Mouse (Mus musculus) intestine, postnatal 0 days (tissue): ENCODE measurements at regions not wholly inside any gene's neighbourhood (a gene's known extent, or its start where the extent isn't known, plus 50 kb on each side); places are given as distances from the start of the nearest gene placed in this dataset.

ENCODE experiments used
- ATAC-seq: fragments of 200-750 bp; cut with Nextera tagmentation; 2 replicates; pipeline ENCODE4 v1.8.0; 2017; ENCODE audit warnings: mild to moderate bottlenecking, moderate TSS enrichment, moderate library complexity
- H3K27ac ChIP-seq: fragments of 300-500 bp; sonication (generic); 2 replicates; pipeline ENCODE4 v1.5.1; 2014; ENCODE audit warnings: mild to moderate bottlenecking, low read depth, low read length, moderate library complexity
- H3K27me3 ChIP-seq: fragments of 300-500 bp; sonication (generic); replicated peaks from 2 replicates; pipeline ENCODE4 v1.6.1; 2014; ENCODE audit warnings: low read length, mixed read lengths; ENCODE audit not compliant: control insufficient read depth, insufficient read depth
- H3K36me3 ChIP-seq: fragments of 300-500 bp; sonication (generic); 2 replicates; pipeline ENCODE4 v1.6.1; 2014; ENCODE audit warnings: mild to moderate bottlenecking, moderate library complexity; ENCODE audit not compliant: control insufficient read depth, insufficient read depth
- H3K4me1 ChIP-seq: fragments of 300-500 bp; sonication (generic); replicated peaks from 2 replicates; pipeline ENCODE4 v1.6.1; 2014; ENCODE audit warnings: antibody characterized with exemption, low read length, mixed read lengths; ENCODE audit not compliant: control insufficient read depth, insufficient read depth
- H3K4me2 ChIP-seq: fragments of 300-500 bp; sonication (generic); replicated peaks from 2 replicates; pipeline ENCODE4 v1.6.1; 2014; ENCODE audit warnings: low read depth, mild to moderate bottlenecking, moderate library complexity
- H3K4me3 ChIP-seq: fragments of 300-500 bp; sonication (generic); 2 replicates; pipeline ENCODE4 v1.5.1; 2014; ENCODE audit warnings: low read depth, low read length
- H3K9ac ChIP-seq: fragments of 300-500 bp; sonication (generic); 2 replicates; pipeline ENCODE4 v1.6.1; 2014; ENCODE audit warnings: mild to moderate bottlenecking, low read depth, low read length
- H3K9me3 ChIP-seq: fragments of 300-500 bp; sonication (generic); 2 replicates; pipeline ENCODE4 v1.6.1; 2016; ENCODE audit warnings: mixed run types; ENCODE audit not compliant: control insufficient read depth
- CTCF ChIP-seq: sonication (generic); IDR thresholded peaks from 2 replicates; pipeline ENCODE4 v1.5.1; 2016; ENCODE audit warnings: low read depth, mild to moderate bottlenecking, control low read depth, antibody characterized with exemption, moderate library complexity
- WGBS: fragments of 180-500 bp; shearing (Covaris S2); extraction: QIAGEN DNeasy Blood & Tissue Kit; methylation state at CpG from one replicate; pipeline ENCODE4 v1.1.7; 2014; 5-methylcytosine and 5-hydroxymethylcytosine counted together

DNA sequence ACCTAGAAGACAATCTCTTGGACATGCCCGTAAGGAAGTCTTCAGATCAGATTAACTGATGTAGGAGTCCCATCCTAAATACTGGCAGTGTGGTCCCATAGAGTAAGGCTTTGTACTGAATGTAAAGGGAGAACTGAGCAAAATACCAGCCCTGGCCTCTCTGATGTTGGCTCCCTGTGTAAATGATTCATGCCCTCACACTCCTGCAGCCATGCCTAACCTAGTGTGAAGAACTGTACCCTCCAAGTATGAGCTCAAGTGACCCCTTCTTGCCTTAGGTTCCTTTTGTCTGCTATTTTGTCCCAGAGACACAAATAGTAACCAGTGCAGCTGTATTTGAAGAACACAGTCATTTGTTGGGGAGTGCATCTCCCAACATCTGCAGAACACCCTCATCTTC, 342.4 kb upstream of the Cdh4 start:
- 97% methylated on average over 1 of the region's 1 CpGs for WGBS

DNA sequence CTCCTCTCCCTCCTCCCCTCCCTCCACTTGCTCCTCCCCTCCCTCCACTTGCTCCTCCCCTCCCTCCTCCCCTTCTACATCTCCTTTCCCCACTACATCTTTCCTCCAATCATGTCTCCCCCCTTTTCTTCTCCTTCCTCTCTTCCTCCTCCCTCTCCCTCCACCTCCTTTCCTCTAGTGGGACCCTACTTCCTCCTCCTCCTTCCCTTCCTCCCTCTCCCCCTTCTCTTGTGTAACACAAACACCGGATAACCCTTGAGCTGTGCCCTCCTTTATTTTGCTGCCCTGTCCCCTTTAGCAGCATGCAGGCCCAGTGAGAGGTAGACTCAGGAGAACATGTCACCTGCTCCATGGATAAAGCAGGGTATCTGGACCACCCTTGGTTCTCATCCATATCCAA, 339.1 kb upstream of the Cdh4 start:
- Histone ChIP-seq H3K27me3 (no peaks in the 10 kb centered on the region), H3K9me3 (no peaks in the 10 kb centered on the region), H3K4me1 (no peaks in the 10 kb centered on the region), H3K36me3 (no peaks in the 10 kb centered on the region), H3K9ac (no peak overlapping the region), H3K27ac (no peak overlapping the region), H3K4me3 (no peak overlapping the region), H3K4me2 (no peak overlapping the region)
- no peak for ATAC-seq
- TF ChIP-seq CTCF = no peak
- 71% methylated on average over 1 of the region's 1 CpGs for WGBS

More for the DNA sequence above, 342.4 kb upstream of the Cdh4 start:
- Histone ChIP-seq H3K9me3 (no peaks in the 10 kb centered on the region), H3K4me3 (no peak overlapping the region), H3K4me2 (no peak overlapping the region), H3K27me3 (no peaks in the 10 kb centered on the region), H3K27ac (no peak overlapping the region), H3K9ac (no peak overlapping the region), H3K36me3 (no peaks in the 10 kb centered on the region), H3K4me1 (no peaks in the 10 kb centered on the region)
- TF ChIP-seq CTCF = no peak
- no peak for ATAC-seq

DNA sequence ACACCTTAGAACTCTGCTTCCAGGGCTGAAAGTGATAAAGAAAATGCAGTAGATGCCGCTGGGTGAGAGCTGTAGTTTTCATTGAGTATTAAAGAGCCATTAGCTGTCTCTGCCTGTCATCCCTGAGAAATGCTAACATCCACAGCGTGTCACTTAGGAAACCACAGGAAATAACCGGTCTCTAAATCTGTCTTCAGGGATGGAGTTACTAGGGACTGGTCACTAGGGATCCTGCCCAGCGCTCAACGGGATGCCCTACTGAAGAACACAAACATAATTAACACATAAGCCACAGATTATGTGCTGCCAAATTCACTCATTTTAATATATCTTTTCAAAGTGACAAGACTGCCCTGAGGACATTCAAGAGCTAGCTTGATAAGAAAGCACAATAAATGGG, 329.3 kb upstream of the Cdh4 start:
- no peak overlapping the region for H3K4me3 ChIP-seq
- no peaks in the 10 kb centered on the region for H3K27me3 ChIP-seq
- H3K36me3 ChIP-seq = no peaks in the 10 kb centered on the region
- H3K4me2 ChIP-seq = no peak overlapping the region
- H3K4me1 ChIP-seq = no peaks in the 10 kb centered on the region
- H3K27ac ChIP-seq = no peak overlapping the region
- no peak for ATAC-seq
- no peaks in the 10 kb centered on the region for H3K9me3 ChIP-seq
- 47% methylated on average over 5 of the region's 5 CpGs for WGBS
- no peak for TF ChIP-seq CTCF
- no peak overlapping the region for H3K9ac ChIP-seq

DNA sequence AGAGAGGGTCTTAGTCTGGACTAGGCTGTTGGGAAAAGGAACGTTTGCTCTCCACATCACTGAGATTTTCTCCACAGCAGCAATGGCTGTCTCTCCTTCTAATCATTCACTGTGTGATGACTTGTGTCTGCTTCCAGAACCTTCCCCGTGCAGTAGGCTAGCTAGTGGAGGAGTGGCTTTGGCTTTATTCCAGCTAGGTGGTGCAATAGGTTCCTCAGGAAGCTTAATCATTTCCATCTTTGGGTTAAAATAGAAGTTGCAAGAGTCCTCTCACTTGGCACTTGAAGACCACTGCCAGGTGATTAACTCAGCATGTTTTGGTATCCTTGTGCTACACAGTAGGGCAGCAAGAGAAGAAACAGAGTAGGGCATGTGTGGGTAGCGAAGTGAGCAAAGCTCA, 314.2 kb upstream of the Cdh4 start:
- no peak overlapping the region for H3K27ac ChIP-seq
- H3K4me3 ChIP-seq = no peak overlapping the region
- H3K4me2 ChIP-seq = no peak overlapping the region
- H3K36me3 ChIP-seq = no peaks in the 10 kb centered on the region
- no peaks in the 10 kb centered on the region for H3K9me3 ChIP-seq
- H3K27me3 ChIP-seq = no peaks in the 10 kb centered on the region
- TF ChIP-seq CTCF = no peak
- ATAC-seq = no peak
- no peaks in the 10 kb centered on the region for H3K4me1 ChIP-seq
- 59% methylated on average over 3 of the region's 3 CpGs for WGBS
- H3K9ac ChIP-seq = no peak overlapping the region

DNA sequence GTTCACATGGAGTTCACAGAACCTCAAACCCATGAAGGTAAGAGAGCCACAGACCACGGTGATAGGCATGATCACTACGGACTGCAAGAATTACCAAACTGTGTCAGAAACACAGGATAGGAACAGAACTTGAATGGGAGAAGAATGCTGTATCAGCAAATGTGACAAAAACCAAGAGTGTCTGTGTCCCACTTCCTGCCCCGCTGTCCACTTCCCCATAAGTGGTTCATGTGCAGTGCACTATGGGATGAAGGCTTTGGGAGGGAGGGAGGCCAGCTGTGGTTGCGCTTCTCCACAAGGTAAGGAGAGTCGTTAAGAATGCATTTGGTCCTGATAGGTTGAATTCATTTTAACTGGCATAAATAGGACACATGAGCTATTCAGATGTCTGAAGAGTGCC, 313.8 kb upstream of the Cdh4 start:
- no peaks in the 10 kb centered on the region for H3K27me3 ChIP-seq
- H3K36me3 ChIP-seq = no peaks in the 10 kb centered on the region
- no peak overlapping the region for H3K9ac ChIP-seq
- TF ChIP-seq CTCF = no peak
- no peaks in the 10 kb centered on the region for H3K4me1 ChIP-seq
- no peak overlapping the region for H3K4me2 ChIP-seq
- no peaks in the 10 kb centered on the region for H3K9me3 ChIP-seq
- H3K4me3 ChIP-seq = no peak overlapping the region
- no peak for ATAC-seq
- H3K27ac ChIP-seq = no peak overlapping the region
- WGBS = 87% methylated on average over 5 of the region's 5 CpGs

DNA sequence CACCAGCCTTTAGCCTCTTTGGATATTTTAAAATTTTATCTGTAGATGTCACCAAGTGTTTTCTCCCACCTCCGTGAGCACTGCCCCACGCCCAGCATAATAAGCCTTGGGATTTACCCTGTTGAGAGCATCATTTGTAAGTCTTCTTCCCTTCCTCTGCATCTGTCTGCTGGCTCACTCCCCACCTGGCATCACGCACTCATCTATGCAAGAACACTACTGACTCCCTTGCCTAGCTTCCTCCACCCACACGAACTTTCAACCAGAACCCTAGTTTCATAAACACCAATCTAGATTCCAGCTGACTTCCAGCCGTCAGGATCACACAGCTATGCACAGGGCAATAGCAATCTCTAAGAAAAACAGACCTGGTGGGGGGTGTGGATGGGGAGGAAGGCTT, 311.2 kb upstream of the Cdh4 start:
- no peaks in the 10 kb centered on the region for H3K27me3 ChIP-seq
- no peaks in the 10 kb centered on the region for H3K9me3 ChIP-seq
- TF ChIP-seq CTCF = no peak
- H3K4me2 ChIP-seq = no peak overlapping the region
- 67% methylated on average over 5 of the region's 5 CpGs for WGBS
- no peak overlapping the region for H3K4me3 ChIP-seq
- no peak overlapping the region for H3K9ac ChIP-seq
- H3K4me1 ChIP-seq = no peaks in the 10 kb centered on the region
- no peak for ATAC-seq
- H3K36me3 ChIP-seq = no peaks in the 10 kb centered on the region
- H3K27ac ChIP-seq = no peak overlapping the region

DNA sequence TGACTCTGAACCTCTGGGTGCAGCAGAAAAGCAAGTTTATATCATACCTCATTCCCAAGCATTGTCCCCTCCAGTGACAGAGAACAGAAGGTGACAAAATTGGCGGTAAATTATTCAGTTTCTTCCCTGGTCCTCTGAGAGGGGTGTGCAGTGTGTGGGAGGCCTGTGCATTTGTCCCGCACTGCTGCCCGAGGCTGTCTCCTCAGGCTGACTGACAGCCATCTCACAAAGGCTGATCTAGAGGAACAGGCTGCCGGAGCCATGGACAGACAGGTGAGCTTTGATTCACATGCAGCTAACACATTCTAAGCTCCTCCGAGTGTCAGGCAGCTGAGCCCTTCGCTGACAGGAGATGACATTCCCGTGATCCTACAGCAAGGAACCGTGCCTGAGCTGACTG, 299.9 kb upstream of the Cdh4 start:
- no peak for ATAC-seq
- no peaks in the 10 kb centered on the region for H3K36me3 ChIP-seq
- no peaks in the 10 kb centered on the region for H3K27me3 ChIP-seq
- no peak for TF ChIP-seq CTCF
- WGBS = 81% methylated on average over 8 of the region's 8 CpGs
- no peak overlapping the region for H3K27ac ChIP-seq
- H3K4me3 ChIP-seq = no peak overlapping the region
- no peak overlapping the region for H3K4me2 ChIP-seq
- no peaks in the 10 kb centered on the region for H3K4me1 ChIP-seq
- no peaks in the 10 kb centered on the region for H3K9me3 ChIP-seq
- no peak overlapping the region for H3K9ac ChIP-seq
